Mouse (Mus musculus) adrenal gland, postnatal 10 days (tissue): ENCODE results near the gene Gm3415. TPM values are rescaled to one million over a fixed set of nuclear protein-coding genes. Genes with fewer than 3 reads are reported as not detected.
A peak's percentile ranks its signal among the peaks of the same experiment; 100 is the strongest.
"Not testable (repeated sequence)": the region's sequence is repeated elsewhere in the genome, so short reads cannot be mapped to it uniquely, and the experiment has no call there.

ENCODE experiments used
- DNase-seq: peaks from one replicate; pipeline ENCODE4 v3.0.0; 2021; ENCODE audit warnings: mixed read lengths
- long read RNA-seq, 2 experiments: library from polyadenylated mRNA; stranded (forward); transcript quantifications; one replicate each; pipeline ENCODE4 v2.0.0; 2021
- total RNA-seq, 2 experiments: library from RNA; stranded (reverse); gene quantifications; 2 replicates each; pipeline ENCODE4 v1.2.3; 2021

Gene Gm3415
- not detected for total RNA-seq
- long read RNA-seq, experiment 1, result 0 reads
- long read RNA-seq, experiment 2, result 0 reads

DNA sequence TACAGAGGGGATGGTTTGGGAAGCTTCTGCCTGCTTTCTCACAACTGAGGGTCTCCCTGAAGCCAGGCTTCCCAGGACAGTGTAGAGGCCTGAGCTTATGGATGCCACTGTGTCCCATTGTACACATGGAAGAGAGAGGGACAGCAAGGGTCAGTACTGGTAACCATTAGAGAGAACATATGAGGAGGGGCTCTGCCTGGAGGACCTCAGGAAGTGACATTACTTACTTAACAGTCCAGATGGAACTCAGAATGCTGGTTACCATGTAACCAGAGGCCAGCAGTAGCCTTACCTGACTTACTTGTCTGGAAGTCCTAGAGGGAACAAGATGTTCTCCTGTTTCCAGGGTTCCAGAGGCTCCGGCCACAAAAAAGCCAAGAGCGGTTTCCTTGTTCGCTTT is at the start of gene Gm3415:
Gm3415 (plus strand) TSS at position 301 of the 400 bp plus-strand sequence.
- DNase-seq, result not testable (repeated sequence)

DNA sequence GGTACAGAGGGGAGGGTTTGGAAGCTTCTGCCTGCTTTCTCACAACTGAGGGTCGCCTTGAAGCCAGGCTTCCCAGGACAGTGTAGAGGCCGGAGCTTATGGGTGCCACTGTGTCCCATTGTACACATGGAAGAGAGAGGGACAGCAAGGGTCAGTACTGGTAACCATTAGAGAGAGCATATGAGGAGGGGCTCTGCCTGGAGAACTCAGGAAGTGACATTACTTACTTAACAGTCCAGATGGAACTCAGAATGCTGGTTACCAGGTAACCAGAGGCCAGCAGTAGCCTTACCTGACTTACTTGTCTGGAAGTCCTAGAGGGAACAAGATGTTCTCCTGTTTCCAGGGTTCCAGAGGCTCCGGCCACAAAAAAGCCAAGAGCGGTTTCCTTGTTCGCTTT is 42.1 kb upstream of the Gm3415 start, which contains the start of gene Gm3402:
Gm3402 (plus strand) TSS at position 301 of the 400 bp plus-strand sequence.
- DNase-seq, result not testable (repeated sequence)

DNA sequence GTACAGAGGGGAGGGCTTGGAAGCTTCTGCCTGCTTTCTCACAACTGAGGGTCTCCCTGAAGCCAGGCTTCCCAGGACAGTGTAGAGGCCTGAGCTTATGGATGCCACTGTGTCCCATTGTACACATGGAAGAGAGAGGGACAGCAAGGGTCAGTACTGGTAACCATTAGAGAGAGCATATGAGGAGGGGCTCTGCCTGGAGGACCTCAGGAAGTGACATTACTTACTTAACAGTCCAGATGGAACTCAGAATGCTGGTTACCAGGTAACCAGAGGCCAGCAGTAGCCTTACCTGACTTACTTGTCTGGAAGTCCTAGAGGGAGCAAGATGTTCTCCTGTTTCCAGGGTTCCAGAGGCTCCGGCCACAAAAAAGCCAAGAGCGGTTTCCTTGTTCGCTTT is 30.4 kb upstream of the Gm3415 start, which contains the start of gene Gm3404:
Gm3404 (plus strand) TSS at position 301 of the 400 bp plus-strand sequence.
- DNase-seq, result not testable (repeated sequence)

DNA sequence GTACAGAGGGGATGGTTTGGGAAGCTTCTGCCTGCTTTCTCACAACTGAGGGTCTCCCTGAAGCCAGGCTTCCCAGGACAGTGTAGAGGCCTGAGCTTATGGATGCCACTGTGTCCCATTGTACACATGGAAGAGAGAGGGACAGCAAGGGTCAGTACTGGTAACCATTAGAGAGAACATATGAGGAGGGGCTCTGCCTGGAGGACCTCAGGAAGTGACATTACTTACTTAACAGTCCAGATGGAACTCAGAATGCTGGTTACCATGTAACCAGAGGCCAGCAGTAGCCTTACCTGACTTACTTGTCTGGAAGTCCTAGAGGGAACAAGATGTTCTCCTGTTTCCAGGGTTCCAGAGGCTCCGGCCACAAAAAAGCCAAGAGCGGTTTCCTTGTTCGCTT is 18.6 kb upstream of the Gm3415 start, which contains the start of gene Gm3409:
Gm3409 (plus strand) TSS at position 301 of the 400 bp plus-strand sequence.
- not testable (repeated sequence) for DNase-seq

DNA sequence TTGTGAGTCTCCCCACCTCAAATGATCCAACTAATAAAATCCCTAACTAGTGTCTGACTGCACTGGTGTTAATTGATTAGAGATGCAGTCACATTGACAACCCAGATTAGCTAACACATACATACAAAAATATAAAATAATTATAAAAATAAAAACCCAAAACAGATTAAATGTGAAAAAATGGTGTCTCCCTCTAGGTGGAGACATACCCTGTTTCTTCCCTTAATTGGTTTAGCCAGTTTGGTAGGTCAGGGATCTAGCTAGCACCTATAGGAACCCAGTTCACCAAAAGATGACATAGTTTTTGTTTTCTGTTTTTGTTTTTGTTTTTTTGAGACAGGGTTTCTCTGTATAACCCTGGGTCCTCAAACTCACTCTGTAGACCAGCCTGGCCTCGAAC is 8.3 kb downstream of the Gm3415 start:
- DNase-seq, result no peak

DNA sequence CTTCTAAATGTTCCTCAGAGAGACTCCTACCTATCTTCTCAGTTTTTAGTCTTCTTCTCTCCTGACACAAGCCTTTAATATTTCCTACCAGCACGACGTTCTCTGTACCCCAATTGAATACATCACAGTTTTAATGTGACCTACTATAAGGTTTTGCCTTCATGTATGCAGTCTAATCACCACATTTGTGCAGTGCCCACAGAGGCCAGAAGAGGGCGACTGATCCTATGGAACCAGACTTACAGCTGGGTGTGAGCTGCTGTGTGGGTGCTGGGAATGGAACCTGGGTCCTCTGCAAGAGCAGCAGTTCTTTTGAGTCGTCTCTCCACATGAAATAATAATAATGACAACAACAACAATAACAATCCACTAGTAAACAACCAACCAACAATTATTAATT is 11.1 kb downstream of the Gm3415 start:
- peak; percentile 15 for DNase-seq

DNA sequence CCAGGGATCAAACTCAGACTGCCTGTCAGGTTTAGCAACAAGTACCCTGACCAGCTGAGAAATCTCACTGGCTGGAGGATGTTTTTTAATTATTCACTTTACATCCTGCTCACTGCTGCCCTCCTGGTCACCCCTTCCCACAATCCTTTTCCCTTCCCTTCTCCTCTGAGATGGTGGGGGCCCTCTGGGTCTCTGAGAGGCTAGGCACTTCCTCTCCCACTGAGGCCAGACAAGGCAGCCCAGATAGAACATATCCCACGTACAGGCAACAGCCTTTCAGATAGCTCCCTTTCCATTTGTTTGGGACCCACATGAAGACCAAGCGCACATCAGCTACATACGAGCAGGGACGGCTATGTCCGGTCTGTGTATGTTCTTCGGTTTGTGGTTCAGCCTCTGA is 14.2 kb downstream of the Gm3415 start:
- not testable (repeated sequence) for DNase-seq

DNA sequence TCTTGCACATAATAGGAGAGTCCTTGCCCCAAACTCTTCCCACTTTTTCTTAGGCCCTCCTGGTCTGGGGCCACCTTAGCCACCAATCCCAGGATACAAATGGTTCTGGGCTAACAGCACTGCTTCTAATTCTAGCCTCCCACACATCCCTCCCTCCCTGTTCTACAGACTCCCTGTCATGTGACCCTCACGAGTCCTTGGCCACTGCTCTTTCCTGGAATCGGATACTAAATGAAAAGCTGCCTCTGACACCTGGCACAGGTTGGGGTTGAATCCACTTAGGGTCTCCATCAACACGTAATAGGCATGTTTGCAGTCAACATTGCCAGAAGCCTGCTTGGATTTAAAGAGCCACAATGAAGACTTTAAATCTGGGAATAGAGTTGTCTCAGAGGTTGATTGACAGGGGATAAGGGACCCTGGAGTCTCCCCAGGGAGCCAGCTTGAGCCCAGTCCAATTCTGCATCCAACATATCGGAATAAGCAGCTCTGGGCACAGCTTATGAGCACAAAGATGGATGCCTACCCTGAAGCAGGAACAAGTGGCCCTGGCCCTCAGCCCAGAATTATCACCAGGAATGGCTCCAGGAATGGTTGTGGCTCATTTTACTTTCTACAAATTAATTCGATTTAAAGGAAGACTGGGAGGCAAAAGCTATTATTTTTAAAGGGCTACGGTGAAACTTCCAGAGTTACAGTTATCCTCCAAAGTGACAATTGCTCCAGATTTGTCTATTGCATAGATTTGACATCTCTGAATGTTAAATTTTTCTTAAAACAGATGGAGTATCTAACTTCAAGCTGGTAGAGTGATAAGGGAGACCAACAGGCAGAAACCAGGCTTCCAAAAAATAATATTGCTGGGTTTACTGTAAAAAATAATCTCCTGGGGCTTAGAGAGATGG is 16.1 kb downstream of the Gm3415 start:
- DNase-seq, result not testable (repeated sequence)

DNA sequence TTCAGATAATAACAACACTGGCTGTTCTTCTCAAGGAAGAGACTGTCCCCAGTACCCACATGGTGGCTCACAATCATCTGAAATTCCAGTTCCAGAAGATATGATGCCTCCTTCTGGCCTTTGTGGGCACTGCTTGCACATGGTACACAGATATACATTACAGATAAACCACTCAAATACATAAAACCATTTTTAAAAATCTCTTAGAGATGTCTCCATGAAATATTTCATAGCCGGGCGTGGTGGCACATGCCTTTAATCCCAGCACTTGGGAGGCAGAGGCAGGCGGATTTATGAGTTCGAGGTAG is 16.8 kb downstream of the Gm3415 start:
- not testable (repeated sequence) for DNase-seq

DNA sequence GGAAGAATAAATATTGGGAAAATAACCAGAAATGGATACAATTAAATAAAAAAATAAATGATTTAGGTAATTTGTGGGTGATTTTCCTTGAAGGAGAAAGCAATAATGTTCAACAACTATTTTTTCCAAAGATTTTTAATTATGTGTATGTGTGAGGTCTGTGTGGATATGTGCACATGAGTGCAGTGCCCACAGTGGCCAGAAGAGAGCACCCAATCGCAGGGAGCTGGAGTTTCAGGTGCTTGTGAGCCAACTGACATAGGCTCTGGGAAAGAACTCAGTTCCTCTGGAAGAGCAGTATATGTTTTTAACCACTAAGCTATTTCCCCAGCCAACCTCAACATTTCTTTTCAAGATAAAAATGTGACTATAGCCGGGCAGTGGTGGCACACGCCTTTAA is 20.7 kb downstream of the Gm3415 start:
- no peak for DNase-seq

DNA sequence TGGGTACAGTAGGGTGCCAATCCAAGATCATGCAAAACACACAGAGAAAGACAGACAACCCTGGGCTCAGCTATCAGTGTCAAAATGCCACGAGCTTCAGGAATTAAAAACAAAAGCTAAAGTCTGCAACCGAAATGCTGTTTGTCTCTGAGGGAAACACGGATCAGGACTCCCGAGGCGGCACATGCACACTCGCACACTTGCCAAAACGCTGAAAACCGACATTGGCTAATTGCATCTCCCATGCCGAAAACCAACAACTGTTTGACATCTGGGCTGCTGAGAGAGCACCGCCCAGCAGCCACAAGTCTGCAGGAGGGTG is 28.2 kb downstream of the Gm3415 start:
- DNase-seq, result no peak

DNA sequence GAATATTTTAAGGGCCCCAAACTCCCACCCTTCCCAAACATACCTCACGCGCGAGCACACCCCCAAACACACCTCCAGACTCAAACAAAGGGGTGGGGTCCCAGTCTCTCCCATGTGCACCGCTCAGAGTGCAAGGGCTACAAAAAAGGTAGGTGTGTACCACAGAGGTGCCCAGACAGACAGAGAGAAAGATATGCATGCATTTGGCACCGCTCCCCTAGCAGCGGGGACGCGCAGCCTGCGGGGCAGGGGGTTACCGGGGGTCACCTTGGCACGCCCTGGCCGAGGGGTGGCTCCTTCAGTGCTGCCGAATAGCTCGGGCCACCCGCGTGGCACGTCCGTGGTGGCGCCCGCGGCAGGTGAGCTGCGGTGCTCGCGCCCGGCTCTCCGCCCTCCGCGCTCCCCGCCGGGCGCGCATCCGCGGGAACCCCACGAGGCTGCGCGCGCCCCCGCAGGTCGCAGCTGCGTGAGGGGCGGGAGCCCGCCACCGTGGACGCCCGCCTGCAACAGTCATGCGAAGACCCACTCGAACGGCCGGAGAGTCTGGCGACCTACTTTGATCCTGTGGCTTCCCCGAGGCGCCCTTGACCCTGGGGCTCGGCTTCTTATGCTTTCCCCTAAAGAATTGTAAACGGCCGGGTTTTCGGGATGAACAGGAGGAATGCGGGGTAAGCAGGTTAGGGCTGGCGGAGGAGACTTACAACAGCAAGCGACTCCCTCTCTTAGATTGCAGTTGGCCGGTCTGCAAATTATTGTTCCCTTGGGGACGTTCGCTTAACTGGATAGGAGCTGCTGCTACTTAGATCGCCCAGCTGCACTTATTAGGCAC is 28.8 kb downstream of the Gm3415 start, which contains the start of gene Gpr12:
Gpr12 (minus strand) TSS at position 762 of the 829 bp plus-strand sequence.
- DNase-seq, result peak; percentile 26

DNA sequence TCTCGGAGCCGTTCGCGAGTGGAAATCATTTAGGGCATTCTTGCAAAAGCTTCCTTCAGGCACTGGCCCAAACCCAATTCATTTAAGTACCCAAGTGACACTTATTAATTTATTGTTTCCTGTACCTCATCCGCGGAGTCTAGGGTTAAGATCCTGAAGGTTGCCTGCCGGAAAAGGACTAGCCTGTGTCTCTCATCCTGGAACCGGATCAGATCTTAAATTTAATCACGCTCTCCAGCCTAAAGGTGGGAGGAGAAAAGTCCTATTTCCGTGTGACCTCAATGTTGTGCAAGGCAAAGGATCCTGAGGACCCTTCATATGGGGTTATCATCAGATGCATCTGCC is 29.3 kb downstream of the Gm3415 start:
- no peak for DNase-seq

DNA sequence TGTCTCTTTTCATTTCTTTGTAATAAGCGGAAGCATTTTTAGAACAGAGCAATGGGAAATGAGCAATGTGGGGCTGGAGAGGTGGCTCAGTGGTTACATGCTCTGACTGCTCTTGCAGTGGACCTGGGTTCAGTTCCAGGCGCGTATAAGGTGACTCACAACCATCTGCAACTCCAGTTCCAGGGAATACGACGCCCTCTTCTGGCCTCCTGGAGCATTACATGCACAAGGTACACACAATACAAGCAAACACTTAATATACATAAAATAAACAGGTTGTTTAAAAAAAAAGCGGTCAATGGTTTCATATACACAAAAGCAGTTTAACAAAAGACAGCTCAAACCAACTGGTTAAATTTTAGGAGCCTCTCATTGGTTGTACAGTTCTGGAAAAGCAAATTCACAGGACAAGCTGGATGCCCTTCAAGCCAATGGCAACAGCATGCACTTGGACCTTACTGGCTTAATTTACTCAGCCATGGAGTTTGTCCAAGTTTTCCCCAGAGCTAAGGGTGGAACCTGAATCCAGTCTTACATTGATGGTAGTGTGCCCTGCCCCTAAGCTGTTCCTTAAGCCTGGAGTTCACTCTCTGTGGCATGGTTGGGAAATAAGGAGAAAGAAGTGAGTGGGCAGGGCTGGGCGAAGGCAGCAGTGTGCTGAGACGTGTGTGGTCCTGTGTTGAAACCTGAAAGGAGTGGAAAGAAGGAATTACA is 30.6 kb downstream of the Gm3415 start:
- no peak for DNase-seq

DNA sequence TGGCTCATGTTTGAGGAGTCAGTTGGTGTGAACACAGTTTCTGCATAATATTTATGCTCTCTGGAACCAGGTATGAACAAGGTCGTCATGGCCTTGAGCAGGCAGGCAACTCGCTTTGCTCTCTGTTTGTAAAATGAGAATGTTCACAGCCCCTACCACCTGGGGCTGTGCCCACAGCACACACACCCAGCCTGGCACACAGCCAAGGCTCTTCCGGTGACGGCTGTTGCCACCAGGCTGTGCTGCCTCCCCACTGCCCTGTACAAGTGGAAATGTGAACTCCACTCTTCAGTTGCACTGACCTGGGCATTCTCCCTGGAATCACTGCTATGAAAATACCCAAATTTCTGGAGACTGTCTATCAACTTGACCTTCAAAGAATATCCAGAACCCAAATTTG is 35.1 kb downstream of the Gm3415 start:
- DNase-seq, result no peak

DNA sequence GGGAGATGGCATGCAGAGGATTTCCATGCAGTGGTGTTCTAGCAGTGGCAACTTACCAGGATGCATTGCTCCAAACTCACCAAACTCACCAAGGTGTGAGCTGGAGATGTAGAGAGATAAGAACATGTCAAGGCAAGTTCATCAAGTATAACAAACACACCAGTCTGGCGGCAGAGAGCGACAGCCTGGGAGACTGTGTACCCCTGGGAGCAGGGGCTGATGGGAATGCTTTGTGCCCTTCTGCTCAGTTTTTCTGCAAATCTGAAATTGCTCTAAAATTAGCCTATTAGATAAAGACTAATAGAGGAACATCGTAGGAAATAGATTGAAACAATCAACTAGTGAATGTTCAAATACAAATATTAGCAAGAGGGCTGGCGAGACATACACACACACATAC is 35.7 kb downstream of the Gm3415 start:
- no peak for DNase-seq

DNA sequence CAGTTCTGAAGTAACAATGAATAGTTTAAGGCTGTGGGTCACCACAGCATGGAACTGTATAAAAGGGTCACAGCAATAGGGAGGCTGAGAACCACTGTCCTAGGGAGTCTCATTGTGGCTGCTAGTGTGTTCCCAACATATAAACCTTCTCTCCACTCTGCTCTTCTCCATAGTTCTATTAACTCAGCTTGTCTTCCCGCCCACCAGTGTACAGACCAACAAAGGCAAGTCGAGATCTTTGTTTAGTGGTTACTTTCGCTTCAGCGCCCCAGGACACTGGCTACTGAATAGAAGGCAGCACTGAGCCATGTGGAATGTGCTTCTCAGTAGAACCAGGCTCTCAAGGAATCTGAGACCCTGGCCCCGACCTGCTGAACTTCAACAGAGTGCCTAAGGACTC is 36.6 kb downstream of the Gm3415 start:
- DNase-seq, result no peak

DNA sequence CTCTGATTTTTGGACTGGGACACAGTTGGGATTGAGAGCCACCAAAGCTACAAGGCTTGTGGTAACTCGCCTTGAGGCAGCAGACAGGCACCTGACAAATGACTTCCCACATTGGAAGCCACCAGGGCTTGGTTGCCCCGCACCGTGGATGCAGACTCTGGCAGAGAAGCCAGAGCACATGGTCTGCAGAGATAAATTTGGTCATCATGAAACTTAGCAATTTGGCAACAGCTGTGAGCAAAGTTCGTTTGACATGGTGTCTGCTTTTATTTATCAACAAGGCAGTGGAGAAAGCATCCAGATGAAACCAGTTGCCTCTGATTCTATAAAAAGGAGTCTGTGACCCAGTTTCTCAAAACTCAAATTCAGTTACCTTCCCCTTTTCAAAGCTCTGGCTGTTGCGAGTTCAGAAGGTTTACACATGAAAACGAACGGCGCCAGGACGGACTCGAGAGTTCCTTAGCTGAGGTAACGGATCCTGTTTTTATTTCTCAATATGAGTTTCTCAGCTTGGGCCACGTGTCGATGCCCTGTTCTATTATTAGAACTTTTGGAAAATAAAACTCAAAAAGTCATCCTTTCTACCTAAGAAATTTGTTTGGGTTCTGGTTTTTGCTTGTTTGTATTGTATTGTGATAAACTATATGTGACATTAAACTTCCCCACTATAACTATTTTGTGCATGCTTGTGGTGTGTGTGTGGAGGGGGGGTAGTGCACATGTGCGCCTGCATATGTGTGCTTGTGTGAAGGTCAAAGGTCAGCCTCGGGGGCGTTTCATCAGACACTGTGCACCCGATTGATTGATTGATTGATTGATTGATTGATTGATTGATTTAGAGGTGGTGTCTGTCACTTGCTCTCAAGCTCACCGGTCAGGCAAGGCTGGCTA is 40.9 kb downstream of the Gm3415 start:
- DNase-seq, result no peak

DNA sequence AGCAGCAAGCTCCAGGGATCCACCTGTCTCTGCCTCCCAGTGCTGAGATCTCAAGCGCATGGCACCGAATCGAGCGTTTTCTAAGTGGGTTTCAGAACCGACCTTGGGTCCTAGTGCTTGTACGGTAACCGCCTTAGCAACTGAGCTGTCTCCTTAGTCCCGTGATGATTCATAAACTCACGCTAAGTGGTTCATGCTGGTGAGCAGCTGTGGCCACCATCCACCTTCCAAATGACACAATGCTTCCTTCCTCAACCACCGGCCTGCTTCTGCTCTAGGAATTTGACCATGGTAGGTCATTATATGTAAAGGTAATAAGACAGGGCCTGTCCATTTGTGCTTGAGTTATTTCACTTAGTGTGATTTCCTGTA is 41.6 kb downstream of the Gm3415 start:
- no peak for DNase-seq

DNA sequence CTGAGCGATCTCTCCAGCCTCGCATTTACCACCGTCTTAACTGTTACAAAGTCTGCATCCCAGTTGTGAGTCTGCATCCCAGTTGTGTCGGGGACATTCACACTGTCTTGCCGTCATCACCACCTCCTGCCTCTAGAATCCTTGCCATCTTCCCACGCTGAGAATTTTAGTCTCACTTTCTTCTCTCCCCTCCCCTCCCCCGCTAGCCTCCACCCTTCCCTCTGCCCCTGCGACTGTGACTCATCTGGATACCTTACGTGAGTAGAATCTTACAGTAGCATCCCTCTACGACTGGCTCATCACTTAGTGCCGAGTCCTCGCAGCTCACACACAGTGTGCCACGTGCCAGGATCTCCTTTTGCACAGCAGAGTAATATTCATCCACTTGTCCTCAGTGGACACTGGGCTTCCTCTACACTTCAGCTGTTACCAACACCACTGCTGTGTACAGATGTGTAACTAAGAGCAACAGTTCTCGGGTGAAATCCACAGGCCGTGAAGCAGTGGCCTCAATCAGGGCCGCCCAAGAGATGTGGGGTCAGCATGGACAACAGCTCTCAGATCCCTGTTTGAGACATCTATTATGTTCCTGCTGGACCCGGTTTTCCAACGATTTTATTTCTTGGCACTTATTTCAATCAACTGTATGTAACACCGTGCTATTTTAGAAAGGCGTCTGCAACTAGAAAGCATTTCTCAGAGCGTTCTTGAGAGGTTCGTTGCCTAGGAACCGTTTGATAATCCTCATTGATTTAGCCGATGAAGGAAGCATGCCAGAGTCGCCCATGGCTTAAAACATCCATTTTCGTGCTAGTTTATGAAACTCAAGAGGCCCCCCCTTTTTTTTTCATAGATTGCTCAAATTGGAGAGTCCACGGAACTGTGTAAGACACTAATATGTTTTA is 42.5 kb downstream of the Gm3415 start:
- no peak for DNase-seq
